Mouse (Mus musculus) monocyte, adult 2 months (primary cell): ENCODE data around the gene Tpra1.

Experiments
- DNase-seq, 2 experiments: peaks; one replicate each; pipeline ENCODE4 v3.0.0; 2022; ENCODE audit warnings: low spot score in 2 of 2, low read depth in 1 of 2

Gene Tpra1

DNA sequence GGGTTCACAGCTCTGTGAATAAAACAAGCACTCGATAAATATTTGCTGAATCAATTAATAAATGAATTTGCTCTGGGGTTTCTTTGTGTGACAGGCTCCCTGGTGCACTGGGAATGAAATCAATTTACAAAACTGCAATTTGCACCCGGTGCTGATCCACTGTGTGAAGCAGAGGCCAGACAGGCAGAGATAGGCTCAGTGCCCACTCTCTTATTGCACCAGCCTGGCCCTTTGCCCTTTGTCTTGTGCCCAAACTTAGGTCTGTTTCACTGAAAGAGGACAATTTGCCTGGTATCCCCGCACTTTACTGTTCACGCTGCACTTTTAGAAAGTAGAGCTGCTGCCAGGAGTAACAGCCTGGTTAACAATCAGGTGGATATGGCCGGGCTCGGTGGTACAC is 44.4 kb downstream of the Tpra1 start:
- DNase-seq: no peak

DNA sequence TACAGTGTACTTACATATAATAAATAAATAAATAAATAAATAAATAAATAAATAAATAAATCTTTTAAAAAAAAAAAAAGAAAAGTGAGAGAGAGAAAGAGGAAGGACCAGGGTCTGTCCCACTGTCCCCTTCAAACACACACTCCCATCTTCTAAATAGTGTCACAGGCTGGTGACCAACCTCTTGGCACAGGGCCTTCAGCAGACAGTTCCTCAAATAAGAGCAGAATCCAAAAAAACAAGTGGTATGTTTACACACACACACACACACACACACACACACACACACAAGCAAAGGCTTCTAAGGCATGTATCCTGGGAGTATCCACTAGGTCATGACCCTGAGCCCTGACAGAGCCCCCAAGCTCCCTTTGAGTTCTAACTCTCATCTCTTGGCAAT is 45.7 kb downstream of the Tpra1 start:
- no peak for DNase-seq

DNA sequence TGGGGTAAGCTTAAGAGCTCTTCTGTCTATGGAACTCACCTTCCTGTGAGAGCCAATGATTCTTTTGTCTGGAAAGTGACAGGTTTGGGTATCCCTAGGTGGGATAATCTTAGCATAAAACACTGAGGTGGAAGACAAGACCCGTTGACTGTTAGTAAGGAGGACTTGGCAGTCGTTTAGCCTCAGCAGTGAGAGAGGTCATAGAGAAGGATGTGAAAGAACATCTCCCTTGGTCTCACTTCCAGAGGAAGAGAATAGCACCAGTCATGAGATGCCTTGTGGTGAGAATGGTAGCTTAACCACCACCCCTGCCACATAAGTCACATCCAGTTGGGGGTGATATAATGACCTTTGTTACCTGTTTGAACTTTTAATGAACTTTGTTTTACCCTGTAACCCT is 54.7 kb downstream of the Tpra1 start:
- no peak for DNase-seq

DNA sequence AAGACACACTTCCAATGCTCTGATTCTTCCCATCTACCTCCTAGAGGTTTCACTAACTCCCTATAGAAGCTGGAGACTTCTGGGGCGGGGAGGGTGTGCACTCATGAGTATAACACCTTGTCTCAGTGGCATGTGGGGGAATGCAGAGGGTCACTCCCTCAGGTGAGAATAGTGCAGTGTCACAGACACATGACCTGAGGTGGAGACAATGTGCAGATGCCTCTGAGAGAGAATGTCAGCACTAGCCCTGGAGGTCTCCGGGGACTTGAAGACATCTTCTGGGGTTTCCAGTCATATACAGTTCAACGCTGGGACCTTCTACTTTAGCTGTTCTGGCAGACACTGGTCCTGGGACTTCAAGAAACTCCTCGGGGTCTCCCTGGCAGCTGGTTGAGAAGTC is 55.3 kb downstream of the Tpra1 start:
- DNase-seq: no peak

DNA sequence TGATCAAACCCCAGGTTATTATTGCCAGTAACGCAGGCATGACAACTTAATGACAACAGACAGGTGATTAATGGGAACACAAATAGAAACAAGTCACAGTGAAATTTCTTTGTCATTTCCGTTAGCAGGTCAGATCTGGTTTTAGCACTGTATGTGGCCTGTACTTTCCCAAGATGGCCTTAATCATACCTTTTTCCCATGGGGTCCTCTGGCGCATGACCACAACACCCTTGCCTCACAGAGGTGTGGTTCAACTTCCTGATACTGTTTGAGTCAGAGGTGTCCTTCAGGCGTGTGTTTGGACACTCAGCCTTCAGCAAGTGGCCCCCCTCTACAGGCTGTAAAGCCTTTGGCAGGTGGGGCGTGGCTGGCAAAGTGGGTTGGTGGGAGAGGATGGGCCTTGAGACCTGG is 55.8 kb downstream of the Tpra1 start:
- no peak for DNase-seq

DNA sequence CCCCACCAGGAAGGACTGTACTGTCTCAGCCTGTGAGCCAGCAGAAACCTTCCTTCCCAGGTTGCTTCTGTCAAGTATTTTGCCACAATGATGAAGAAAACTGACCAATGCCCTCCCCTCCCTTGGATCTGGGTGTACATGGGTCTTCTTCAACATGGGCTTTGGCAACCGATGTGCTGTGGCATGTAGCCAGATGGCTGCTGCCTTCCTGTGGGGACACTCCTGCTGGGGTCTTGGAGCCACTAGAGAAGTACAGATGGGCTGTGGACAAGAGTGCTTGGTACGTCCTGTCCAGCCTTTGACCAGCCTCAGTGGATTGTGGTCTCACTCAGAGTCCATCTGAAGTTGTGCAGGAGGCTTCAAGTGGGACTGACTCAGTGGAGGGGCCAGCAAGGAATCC is 56.3 kb downstream of the Tpra1 start:
- DNase-seq: no peak

DNA sequence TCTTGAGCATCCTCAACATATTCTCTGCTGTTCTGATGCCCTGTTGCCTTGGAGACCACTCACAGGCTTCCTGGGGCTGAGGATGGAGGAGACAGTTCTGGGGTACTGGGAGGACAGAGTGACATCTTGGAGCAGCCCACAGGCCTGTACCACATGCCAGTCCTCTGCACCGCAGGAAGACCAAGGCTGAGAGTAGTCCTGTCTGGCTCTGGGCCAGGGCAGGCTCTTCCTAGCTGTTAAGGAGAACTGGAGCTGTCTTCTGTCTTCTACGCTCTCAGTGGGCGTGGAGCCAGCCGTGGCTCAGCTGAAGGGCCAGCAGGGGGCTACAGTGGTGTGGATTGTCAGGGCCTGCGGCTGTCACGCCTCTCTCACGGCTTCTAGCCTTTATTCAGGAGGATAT is 57.8 kb downstream of the Tpra1 start:
- no peak for DNase-seq

DNA sequence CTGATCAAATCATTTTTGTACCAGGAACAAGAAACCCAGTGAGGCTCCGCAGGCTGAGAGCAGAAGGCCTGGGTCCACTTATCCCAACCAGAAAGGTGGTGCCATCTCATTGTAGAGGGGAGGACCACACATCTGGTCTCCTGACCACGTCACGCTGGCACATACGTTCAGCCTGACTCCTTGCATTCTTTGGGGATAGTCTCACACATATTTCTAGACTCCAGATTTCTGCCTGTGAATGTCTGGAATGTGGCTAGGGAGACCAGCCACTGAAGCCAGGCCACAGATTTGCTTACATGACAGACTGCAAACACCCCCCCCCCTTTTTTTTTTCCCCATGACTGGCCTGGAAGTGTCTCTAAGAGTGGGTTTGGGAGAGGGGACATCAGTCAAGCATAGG is 58.9 kb downstream of the Tpra1 start:
- DNase-seq: no peak
